Mouse (Mus musculus) stomach, embryonic 16.5 days (tissue): ENCODE results near the gene Zfp821. TPM values are rescaled to one million over a fixed set of nuclear protein-coding genes. Genes with fewer than 3 reads are reported as not detected.

Experiments used
- ATAC-seq: fragments of 200-750 bp; cut with Nextera tagmentation; 2 replicates; pipeline ENCODE4 v1.8.0; 2017; ENCODE audit warnings: moderate number of reproducible peaks, moderate TSS enrichment; ENCODE audit not compliant: insufficient read depth, low FRiP score
- H3K27ac ChIP-seq: fragments of 300-500 bp; sonication (generic); 2 replicates; pipeline ENCODE4 v1.5.1; 2014; ENCODE audit warnings: low read length
- H3K27me3 ChIP-seq: fragments of 300-500 bp; sonication (generic); 2 replicates; pipeline ENCODE4 v1.6.1; 2014; ENCODE audit warnings: low read length, control low read depth, mixed read lengths; ENCODE audit not compliant: control insufficient read depth, insufficient read depth
- H3K36me3 ChIP-seq: fragments of 300-500 bp; sonication (generic); 2 replicates; pipeline ENCODE4 v1.6.1; 2014; ENCODE audit warnings: low read length; ENCODE audit not compliant: control insufficient read depth, insufficient read depth
- H3K4me1 ChIP-seq: fragments of 300-500 bp; sonication (generic); 2 replicates; pipeline ENCODE4 v1.6.1; 2014; ENCODE audit warnings: low read length, control low read depth, mixed read lengths; ENCODE audit not compliant: control insufficient read depth, insufficient read depth
- H3K4me2 ChIP-seq: fragments of 300-500 bp; sonication (generic); 2 replicates; pipeline ENCODE4 v1.6.1; 2014; ENCODE audit warnings: low read depth, low read length, mixed read lengths
- H3K4me3 ChIP-seq: fragments of 300-500 bp; sonication (generic); replicated peaks from 2 replicates; pipeline ENCODE4 v1.5.1; 2014; ENCODE audit warnings: mild to moderate bottlenecking, low read length
- H3K9ac ChIP-seq: fragments of 300-500 bp; sonication (generic); 2 replicates; pipeline ENCODE4 v1.6.1; 2014; ENCODE audit warnings: low read length
- H3K9me3 ChIP-seq: fragments of 300-500 bp; sonication (generic); replicated peaks from 2 replicates; pipeline ENCODE4 v1.6.1; 2016; ENCODE audit warnings: low read length, control low read depth; ENCODE audit not compliant: control insufficient read depth
- WGBS: fragments of 180-500 bp; shearing (Covaris S2); extraction: QIAGEN DNeasy Blood & Tissue Kit; methylation state at CpG from one replicate; pipeline ENCODE4 v1.1.7; 2014; 5-methylcytosine and 5-hydroxymethylcytosine counted together
- polyA plus RNA-seq: library from polyadenylated mRNA; unstranded; fragments of >200 nt; fragmentation: Nextera tagmentation; extraction: Ambion mirVana; gene quantifications from 2 replicates; pipeline ENCODE4 v1.2.1, GENCODE M21; 2015

The Zfp821 gene
- polyA plus RNA-seq, 1 experiment from 2014 or later, result 16.6 TPM

DNA sequence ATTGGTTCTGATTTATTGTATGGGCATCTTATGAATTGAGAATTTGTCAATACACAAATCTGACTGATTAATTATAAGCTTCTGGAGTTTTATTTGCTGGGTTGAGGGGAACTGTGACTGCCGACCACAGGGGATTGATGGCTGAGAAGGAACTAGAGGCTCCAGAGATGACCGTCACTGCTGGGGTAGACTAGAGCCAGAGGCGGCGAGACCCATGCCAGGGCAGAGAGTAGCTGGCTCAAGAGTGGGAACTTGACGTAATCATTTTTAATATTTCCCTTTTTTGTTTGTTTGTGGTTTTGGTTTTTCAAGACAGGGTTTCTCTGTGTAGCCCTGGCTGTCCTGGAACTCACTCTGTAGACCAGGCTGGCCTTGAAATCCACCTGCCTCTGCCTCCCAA, 18.1 kb upstream of the Zfp821 start:
- WGBS, result 85% methylated on average over 5 of the region's 5 CpGs
- no peaks in the 10 kb centered on the region for H3K9me3 ChIP-seq
- H3K4me1 ChIP-seq, result peaks cover 18% of the 10 kb centered on the region
- H3K27ac ChIP-seq, result no peak overlapping the region
- no peak overlapping the region for H3K4me2 ChIP-seq
- H3K27me3 ChIP-seq, result no peaks in the 10 kb centered on the region
- H3K9ac ChIP-seq, result no peak overlapping the region
- H3K36me3 ChIP-seq, result 0 out of 2 replicates have a peak, but pooled peaks cover 3% of the 10 kb centered on the region
- ATAC-seq, result no peak
- no peak overlapping the region for H3K4me3 ChIP-seq

- Histone ChIP-seq H3K27me3 (no peaks in the 10 kb centered on the region), H3K9me3 (no peaks in the 10 kb centered on the region), H3K4me2 (peak overlapping the region; percentile 82), H3K27ac (no peak overlapping the region), H3K4me3 (peak overlapping the region; percentile 71), H3K36me3 (no peaks in the 10 kb centered on the region), H3K4me1 (peaks cover 26% of the 10 kb centered on the region), H3K9ac (peak overlapping the region; percentile 85)
- no peak for ATAC-seq
- WGBS, result 37% methylated on average over 5 of the region's 5 CpGs
Measured at GRCm38 (mm10) chr8:109691769-109692168, 13.6 kb upstream of the Zfp821 start.

GRCm38 (mm10) chr8:109692443-109693145, 12.8 kb upstream of the Zfp821 start:
- H3K9me3 ChIP-seq, result no peaks in the 10 kb centered on the region
- peak overlapping the region; percentile 85 for H3K27ac ChIP-seq
- no peaks in the 10 kb centered on the region for H3K27me3 ChIP-seq
- H3K4me2 ChIP-seq, result peak overlapping the region; percentile 82
- ATAC-seq, result peak; percentile 73
- WGBS, result under 1% methylated on average over 38 of the region's 38 CpGs
- H3K9ac ChIP-seq, result peak overlapping the region; percentile 85
- no peaks in the 10 kb centered on the region for H3K36me3 ChIP-seq
- peaks cover 26% of the 10 kb centered on the region for H3K4me1 ChIP-seq
- peak overlapping the region; percentile 71 for H3K4me3 ChIP-seq

DNA sequence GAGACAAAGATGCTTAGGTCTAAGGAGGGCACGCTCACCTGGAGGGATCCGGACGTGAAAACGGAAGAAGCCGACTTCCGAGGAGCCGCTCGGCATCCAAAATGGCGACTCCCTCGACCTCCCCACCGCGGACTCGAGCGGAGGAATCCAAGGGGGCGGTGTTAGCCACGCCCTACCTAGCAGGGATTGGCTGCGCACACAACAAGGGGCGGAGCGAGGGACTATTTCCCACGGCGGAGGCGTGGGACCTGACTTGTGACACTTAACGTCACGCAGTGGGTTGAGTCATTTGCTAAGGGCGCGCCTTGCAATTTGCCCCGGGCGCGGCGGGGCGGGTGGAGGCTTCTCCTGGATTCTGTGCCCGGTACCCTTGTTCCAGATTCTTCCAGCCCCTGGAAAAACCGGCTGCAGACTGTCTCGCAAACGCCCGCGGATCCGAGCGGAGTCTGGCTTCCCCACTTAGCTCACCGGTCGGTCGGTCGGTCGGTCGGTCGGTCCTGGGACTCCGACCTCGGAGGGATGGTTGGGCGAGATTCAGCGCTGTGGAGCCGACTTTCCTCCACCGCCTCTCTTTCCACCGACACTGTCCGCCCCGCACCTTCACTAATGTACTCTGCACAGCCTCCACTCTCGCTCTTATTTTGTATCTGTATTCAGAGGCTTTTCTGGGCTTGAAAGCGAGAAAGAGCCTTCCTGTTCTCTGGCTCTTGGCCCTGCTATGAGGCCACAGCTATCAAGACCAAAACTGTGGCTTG, 12.0 kb upstream of the Zfp821 start, which contains the start of gene Ist1:
Gene Ist1 (minus strand): TSS at position 115 of the 755 bp plus-strand sequence.
- under 1% methylated on average over 57 of the region's 57 CpGs for WGBS
- Histone ChIP-seq H3K4me2 (peak within 1 kb of the TSS; percentile 90), H3K9me3 (no peaks in the 10 kb centered on the region), H3K4me1 (peaks cover 26% of the 10 kb centered on the region), H3K9ac (peak within 1 kb of the TSS; percentile 85), H3K27ac (peak within 1 kb of the TSS; percentile 87), H3K4me3 (peak within 1 kb of the TSS; percentile 71), H3K27me3 (no peaks in the 10 kb centered on the region), H3K36me3 (no peaks in the 10 kb centered on the region)
- ATAC-seq, result peak; percentile 99

DNA sequence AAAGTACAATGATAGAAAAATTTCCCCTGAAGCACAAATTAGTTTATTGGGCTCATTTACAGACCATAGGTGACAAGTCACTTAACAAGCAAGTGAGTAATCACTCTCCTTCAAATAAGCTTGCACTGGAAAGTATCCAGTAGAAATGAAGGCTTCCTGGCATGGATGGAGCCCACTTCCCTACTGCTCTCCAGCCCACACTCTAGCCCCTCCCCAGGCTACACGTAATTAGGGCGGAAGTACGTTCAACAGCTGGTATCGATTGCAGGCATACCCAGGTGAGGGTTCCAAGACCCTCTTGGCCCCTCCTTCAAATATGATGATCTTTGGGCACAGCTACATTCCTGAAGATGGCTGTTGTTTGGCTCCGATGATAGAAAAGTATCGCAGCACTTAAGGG, 11.2 kb upstream of the Zfp821 start:
- no peak for ATAC-seq
- no peak overlapping the region; the same call in 1 of the 2 replicates for H3K9ac ChIP-seq
- H3K9me3 ChIP-seq, result no peaks in the 10 kb centered on the region
- peak overlapping the region; percentile 71; the same call in 1 of the 2 replicates for H3K4me3 ChIP-seq
- no peaks in the 10 kb centered on the region for H3K36me3 ChIP-seq
- peaks cover 26% of the 10 kb centered on the region for H3K4me1 ChIP-seq
- WGBS, result 44% methylated on average over 6 of the region's 6 CpGs
- no peaks in the 10 kb centered on the region for H3K27me3 ChIP-seq
- no peak overlapping the region for H3K27ac ChIP-seq
- H3K4me2 ChIP-seq, result peak overlapping the region; percentile 90; the same call in 1 of the 2 replicates

GRCm38 (mm10) chr8:109697754-109698153, 7.6 kb upstream of the Zfp821 start:
- Histone ChIP-seq H3K4me2 (no peak overlapping the region), H3K9me3 (no peaks in the 10 kb centered on the region), H3K27me3 (no peaks in the 10 kb centered on the region), H3K4me1 (peaks cover 7% of the 10 kb centered on the region), H3K9ac (no peak overlapping the region), H3K36me3 (no peaks in the 10 kb centered on the region), H3K27ac (no peak overlapping the region), H3K4me3 (no peak overlapping the region)
- ATAC-seq, result no peak
- WGBS, result 81% methylated on average over 1 of the region's 1 CpGs

DNA sequence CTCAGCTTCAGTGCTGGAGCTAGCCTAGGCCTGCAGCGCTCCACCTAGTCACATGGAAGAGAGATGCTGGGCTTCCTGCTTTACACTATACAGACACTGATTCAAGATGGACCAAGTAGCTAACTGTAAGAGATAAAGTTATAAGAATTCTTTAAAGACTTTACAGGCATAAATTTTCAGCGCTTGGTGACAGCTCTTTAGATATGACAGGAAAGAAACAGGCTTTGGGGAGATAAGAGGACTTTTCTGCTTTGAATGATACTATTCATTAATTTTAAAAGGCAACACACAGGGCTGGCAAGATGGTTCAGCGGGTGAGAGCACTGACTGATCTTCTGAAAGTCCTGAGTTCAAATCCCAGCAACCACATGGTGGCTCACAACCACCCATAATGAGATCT, 6.9 kb upstream of the Zfp821 start:
- no peaks in the 10 kb centered on the region for H3K9me3 ChIP-seq
- no peaks in the 10 kb centered on the region for H3K36me3 ChIP-seq
- no peak overlapping the region for H3K4me2 ChIP-seq
- H3K4me1 ChIP-seq, result peaks cover 7% of the 10 kb centered on the region
- no peak overlapping the region for H3K4me3 ChIP-seq
- no peak overlapping the region for H3K9ac ChIP-seq
- no peak overlapping the region for H3K27ac ChIP-seq
- 72% methylated on average over 3 of the region's 3 CpGs for whole genome bisulfite sequencing
- H3K27me3 ChIP-seq, result no peaks in the 10 kb centered on the region
- no peak for ATAC-seq

DNA sequence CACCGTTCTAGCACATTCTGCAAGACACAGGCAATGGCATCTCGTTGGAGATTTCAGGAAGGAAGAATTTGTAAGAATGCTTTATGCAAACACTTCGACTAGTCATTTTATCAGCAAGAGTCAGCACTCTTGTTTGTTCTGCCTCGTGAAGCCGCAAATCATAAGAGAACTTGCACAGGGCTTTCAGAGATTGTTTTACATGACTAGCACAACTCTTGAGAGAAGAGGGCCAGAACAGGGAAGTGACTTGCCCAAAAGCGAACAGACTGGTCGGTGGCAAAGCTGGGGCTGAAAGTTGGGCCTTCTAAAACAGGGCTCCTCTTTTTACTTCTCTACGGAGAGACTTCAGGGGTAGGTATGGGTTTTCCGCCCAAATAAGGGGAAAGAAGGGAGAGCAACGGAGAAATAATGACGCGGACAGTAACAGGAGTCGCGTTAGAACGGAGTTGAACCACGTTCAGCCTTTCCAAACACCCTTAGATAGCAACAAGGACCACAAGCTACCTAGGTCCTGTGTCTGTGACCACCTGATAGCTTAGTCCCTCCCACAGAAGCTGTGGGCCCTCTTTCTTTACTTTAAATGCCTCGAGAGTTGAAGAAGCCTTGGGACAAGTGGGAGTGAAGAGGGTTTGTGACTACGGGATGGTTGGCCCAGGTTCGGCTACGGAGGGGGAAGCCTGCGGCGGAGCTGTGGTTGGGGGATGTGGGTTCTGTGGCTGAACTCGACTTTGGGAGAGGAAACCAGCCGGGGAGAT, 604 bp upstream of the Zfp821 start:
- WGBS, result 7% methylated on average over 24 of the region's 24 CpGs
- Histone ChIP-seq H3K9ac (peak overlapping the region; percentile 100), H3K4me1 (peaks cover 7% of the 10 kb centered on the region; the same call in 1 of the 2 replicates), H3K27me3 (no peaks in the 10 kb centered on the region), H3K27ac (peak overlapping the region; percentile 85), H3K4me3 (peak overlapping the region; percentile 95), H3K4me2 (peak overlapping the region; percentile 95), H3K36me3 (peaks cover 5% of the 10 kb centered on the region; the same call in 1 of the 2 replicates), H3K9me3 (no peaks in the 10 kb centered on the region)
- no peak for ATAC-seq
